Mouse (Mus musculus) heart, embryonic 13.5 days (tissue): Measurements from ENCODE around the gene Phc2. TPM values are rescaled to one million over a fixed set of nuclear protein-coding genes. Genes with fewer than 3 reads are reported as not detected.
"Not testable (repeated sequence)": the region's sequence is repeated elsewhere in the genome, so short reads cannot be mapped to it uniquely, and the experiment has no call there.

Source experiments
- ATAC-seq: fragments of 200-750 bp; cut with Nextera tagmentation; 2 replicates; pipeline ENCODE4 v1.8.0; 2017; ENCODE audit warnings: moderate TSS enrichment; ENCODE audit not compliant: insufficient number of reproducible peaks, low FRiP score, low TSS enrichment; ENCODE audit errors: extremely low read depth
- H3K27ac ChIP-seq: fragments of 300-500 bp; sonication (generic); replicated peaks from 2 replicates; pipeline ENCODE4 v1.5.1; 2015; ENCODE audit warnings: moderate library complexity, mild to moderate bottlenecking, inconsistent platforms
- H3K27me3 ChIP-seq: fragments of 300-500 bp; sonication (generic); replicated peaks from 2 replicates; pipeline ENCODE4 v1.6.1; 2015; ENCODE audit warnings: mild to moderate bottlenecking, inconsistent platforms
- H3K36me3 ChIP-seq: fragments of 300-500 bp; sonication (generic); 2 replicates; pipeline ENCODE4 v1.6.1; 2015; ENCODE audit warnings: mild to moderate bottlenecking, inconsistent platforms
- H3K4me1 ChIP-seq: fragments of 300-500 bp; sonication (generic); 2 replicates; pipeline ENCODE4 v1.6.1; 2015; ENCODE audit warnings: inconsistent platforms
- H3K4me2 ChIP-seq: fragments of 300-500 bp; sonication (generic); 2 replicates; pipeline ENCODE4 v1.6.1; 2015; ENCODE audit warnings: inconsistent platforms, mild to moderate bottlenecking, moderate library complexity
- H3K4me3 ChIP-seq: fragments of 300-500 bp; sonication (generic); 2 replicates; pipeline ENCODE4 v1.5.1; 2015; ENCODE audit warnings: moderate library complexity, mild to moderate bottlenecking, inconsistent platforms
- H3K9ac ChIP-seq: fragments of 300-500 bp; sonication (generic); 2 replicates; pipeline ENCODE4 v1.6.1; 2015; ENCODE audit warnings: inconsistent platforms, mild to moderate bottlenecking, moderate library complexity
- H3K9me3 ChIP-seq: fragments of 300-500 bp; sonication (generic); 2 replicates; pipeline ENCODE4 v1.6.1; 2016; ENCODE audit warnings: inconsistent platforms
- WGBS: fragments of 180-500 bp; shearing (Covaris S2); methylation state at CpG from one replicate; pipeline ENCODE4 v1.1.7; 2015; ENCODE audit warnings: mixed read lengths; 5-methylcytosine and 5-hydroxymethylcytosine counted together
- polyA plus RNA-seq: library from polyadenylated mRNA; unstranded; fragments of >200 nt; fragmentation: Nextera tagmentation; extraction: Ambion mirVana; gene quantifications from 2 replicates; pipeline ENCODE4 v1.2.1, GENCODE M21; 2015

The Phc2 gene
- polyA plus RNA-seq, 1 experiment from 2014 or later = 9.9 TPM

GRCm38 (mm10) chr4:128646762-128647161 is 7.7 kb upstream of the Phc2 start:
- Histone ChIP-seq H3K9ac (no peak overlapping the region), H3K36me3 (no peaks in the 10 kb centered on the region), H3K27ac (no peak overlapping the region), H3K4me2 (no peak overlapping the region), H3K9me3 (no peaks in the 10 kb centered on the region), H3K4me1 (peaks cover 26% of the 10 kb centered on the region), H3K4me3 (no peak overlapping the region), H3K27me3 (0 out of 2 replicates have a peak, but pooled peaks cover 19% of the 10 kb centered on the region)
- no peak for ATAC-seq
- 9% methylated on average over 7 of the region's 7 CpGs for WGBS

GRCm38 (mm10) chr4:128648567-128649255 is 5.8 kb upstream of the Phc2 start:
- no peak overlapping the region for H3K4me3 ChIP-seq
- WGBS = 60% methylated on average over 8 of the region's 8 CpGs
- H3K9ac ChIP-seq = no peak overlapping the region
- 0 out of 2 replicates have a peak, but pooled peaks cover 19% of the 10 kb centered on the region for H3K27me3 ChIP-seq
- peaks cover 26% of the 10 kb centered on the region for H3K4me1 ChIP-seq
- H3K4me2 ChIP-seq = no peak overlapping the region
- H3K27ac ChIP-seq = no peak overlapping the region
- ATAC-seq = no peak
- no peaks in the 10 kb centered on the region for H3K36me3 ChIP-seq
- H3K9me3 ChIP-seq = no peaks in the 10 kb centered on the region

GRCm38 (mm10) chr4:128651530-128651929 is 3.0 kb upstream of the Phc2 start:
- Histone ChIP-seq H3K9me3 (no peaks in the 10 kb centered on the region), H3K9ac (no peak overlapping the region), H3K36me3 (no peaks in the 10 kb centered on the region), H3K4me2 (no peak overlapping the region), H3K4me3 (no peak overlapping the region), H3K4me1 (peaks cover 35% of the 10 kb centered on the region), H3K27ac (no peak overlapping the region), H3K27me3 (peaks cover 31% of the 10 kb centered on the region)
- ATAC-seq = no peak
- 75% methylated on average over 3 of the region's 3 CpGs for WGBS

- Histone ChIP-seq H3K4me2 (no peak overlapping the region), H3K9ac (no peak overlapping the region), H3K27ac (peak overlapping the region; percentile 25; the same call in 1 of the 2 replicates), H3K36me3 (no peaks in the 10 kb centered on the region), H3K4me1 (peaks cover 26% of the 10 kb centered on the region), H3K9me3 (no peaks in the 10 kb centered on the region), H3K27me3 (peaks cover 41% of the 10 kb centered on the region), H3K4me3 (no peak overlapping the region)
- ATAC-seq = no peak
- 28% methylated on average over 5 of the region's 5 CpGs for WGBS
These were observed 1.8 kb upstream of the Phc2 start for GRCm38 (mm10) chr4:128652584-128653298.

- WGBS = 11% methylated on average over 12 of the region's 12 CpGs
- Histone ChIP-seq H3K27ac (no peak overlapping the region), H3K9ac (peak overlapping the region; percentile 84), H3K9me3 (no peaks in the 10 kb centered on the region), H3K4me2 (peak overlapping the region; percentile 100), H3K27me3 (peaks cover 35% of the 10 kb centered on the region), H3K4me1 (peaks cover 26% of the 10 kb centered on the region), H3K4me3 (peak overlapping the region; percentile 80), H3K36me3 (no peaks in the 10 kb centered on the region)
- no peak for ATAC-seq
These were observed 944 bp downstream of the Phc2 start for GRCm38 (mm10) chr4:128655446-128655845.

GRCm38 (mm10) chr4:128660196-128660595 is 5.7 kb downstream of the Phc2 start:
- ATAC-seq = no peak
- no peaks in the 10 kb centered on the region for H3K9me3 ChIP-seq
- peaks cover 6% of the 10 kb centered on the region for H3K4me1 ChIP-seq
- 84% methylated on average over 8 of the region's 8 CpGs for WGBS
- H3K27me3 ChIP-seq = peaks cover 30% of the 10 kb centered on the region
- no peak overlapping the region for H3K4me2 ChIP-seq
- no peaks in the 10 kb centered on the region for H3K36me3 ChIP-seq
- no peak overlapping the region for H3K4me3 ChIP-seq
- no peak overlapping the region for H3K27ac ChIP-seq
- no peak overlapping the region for H3K9ac ChIP-seq

- Histone ChIP-seq H3K9ac (no peak overlapping the region), H3K27me3 (peaks cover 23% of the 10 kb centered on the region), H3K4me3 (no peak overlapping the region), H3K36me3 (no peaks in the 10 kb centered on the region), H3K4me1 (no peaks in the 10 kb centered on the region), H3K4me2 (no peak overlapping the region), H3K9me3 (no peaks in the 10 kb centered on the region), H3K27ac (no peak overlapping the region)
- no peak for ATAC-seq
- WGBS = 77% methylated on average over 8 of the region's 8 CpGs
These were observed 6.6 kb downstream of the Phc2 start for GRCm38 (mm10) chr4:128661063-128661462.

GRCm38 (mm10) chr4:128664002-128664401 is 9.5 kb downstream of the Phc2 start:
- H3K36me3 ChIP-seq = no peaks in the 10 kb centered on the region
- no peak for ATAC-seq
- H3K27me3 ChIP-seq = peaks cover 3% of the 10 kb centered on the region; the same call in 1 of the 2 replicates
- no peaks in the 10 kb centered on the region for H3K9me3 ChIP-seq
- no peaks in the 10 kb centered on the region for H3K4me1 ChIP-seq
- no peak overlapping the region for H3K4me2 ChIP-seq
- 59% methylated on average over 3 of the region's 3 CpGs for WGBS
- H3K9ac ChIP-seq = no peak overlapping the region
- H3K4me3 ChIP-seq = no peak overlapping the region
- H3K27ac ChIP-seq = no peak overlapping the region

- not testable (repeated sequence) for ATAC-seq, H3K27me3 ChIP-seq, H3K9me3 ChIP-seq, H3K9ac ChIP-seq, H3K4me3 ChIP-seq, H3K27ac ChIP-seq, H3K36me3 ChIP-seq, H3K4me1 ChIP-seq, H3K4me2 ChIP-seq
- WGBS = 57% methylated on average over 7 of the region's 7 CpGs
These were observed 11.9 kb downstream of the Phc2 start for GRCm38 (mm10) chr4:128666362-128666761.

GRCm38 (mm10) chr4:128667195-128667594 is 12.7 kb downstream of the Phc2 start:
- not testable (repeated sequence) for H3K9me3 ChIP-seq, H3K27me3 ChIP-seq, H3K27ac ChIP-seq, ATAC-seq, H3K9ac ChIP-seq, H3K4me3 ChIP-seq, H3K36me3 ChIP-seq, H3K4me1 ChIP-seq, H3K4me2 ChIP-seq
- 59% methylated on average over 4 of the region's 4 CpGs for WGBS

GRCm38 (mm10) chr4:128669229-128669628 is 14.7 kb downstream of the Phc2 start:
- H3K27ac ChIP-seq = no peak overlapping the region
- no peaks in the 10 kb centered on the region for H3K36me3 ChIP-seq
- H3K4me2 ChIP-seq = no peak overlapping the region
- H3K27me3 ChIP-seq = peaks cover 5% of the 10 kb centered on the region; the same call in 1 of the 2 replicates
- no peak overlapping the region for H3K4me3 ChIP-seq
- peaks cover 5% of the 10 kb centered on the region for H3K4me1 ChIP-seq
- H3K9me3 ChIP-seq = no peaks in the 10 kb centered on the region
- no peak for ATAC-seq
- WGBS = 59% methylated on average over 6 of the region's 6 CpGs
- no peak overlapping the region for H3K9ac ChIP-seq
